Mouse (Mus musculus): ENCODE data around the gene Mrto4. TPM values are rescaled to one million over a fixed set of nuclear protein-coding genes. Genes with fewer than 3 reads are reported as not detected.

Mrto4 gene
- polyA plus RNA-seq (2014; fragmentation: Illumina TruSeq; extraction: RNeasy Lipid Tissue Mini Kit (QIAGEN cat#74804); ENCODE audit: low read depth, low replicate concordance) = 11.6 TPM

DNA sequence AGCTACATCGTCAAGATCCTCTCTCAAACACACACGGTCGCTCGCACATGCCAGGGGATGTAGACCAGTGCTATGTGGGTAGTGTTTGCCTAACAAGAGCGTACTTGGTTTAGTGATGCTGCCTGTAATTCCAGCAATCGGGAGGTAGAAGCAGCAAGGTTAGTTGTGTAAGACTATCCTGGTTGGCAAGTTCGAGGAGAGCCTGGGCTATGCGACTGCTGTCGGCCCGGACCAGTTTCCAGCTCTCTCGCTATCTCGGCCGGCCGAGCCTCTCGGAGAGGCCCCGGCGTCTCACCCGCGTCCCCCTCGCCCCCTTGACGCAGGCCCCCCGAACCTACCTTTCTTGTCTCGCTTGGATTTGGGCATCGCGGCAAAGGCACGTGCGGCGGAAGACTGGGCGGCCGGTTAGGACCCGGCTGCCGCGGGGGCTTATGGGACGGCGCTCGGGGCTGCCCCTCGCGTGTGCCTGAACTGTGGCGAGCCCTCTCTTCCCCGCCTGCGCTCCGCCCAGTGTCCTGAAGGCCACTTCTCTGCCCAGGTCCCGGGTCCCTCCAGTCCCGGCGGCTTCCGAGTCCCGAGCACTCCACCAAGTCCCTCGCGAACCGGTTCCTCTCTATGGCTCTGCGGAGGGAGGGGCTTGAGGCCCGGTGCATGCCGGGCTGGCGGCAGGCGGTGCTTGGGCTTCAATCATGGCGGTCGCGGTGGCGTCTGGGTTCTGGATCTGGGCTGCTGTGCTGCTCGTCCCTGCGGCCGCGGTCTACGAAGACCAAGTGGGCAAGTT, at the start of gene Mrto4, which contains the start of the genes Emc1 and Ubr4:
Gene Mrto4, minus strand, starts transcription at position 646 of the 781 bp plus-strand sequence.
Gene Emc1, plus strand, starts transcription at position 657 of the 781 bp plus-strand sequence.
Gene Ubr4, plus strand, starts transcription at position 679 of the 781 bp plus-strand sequence.

DNA sequence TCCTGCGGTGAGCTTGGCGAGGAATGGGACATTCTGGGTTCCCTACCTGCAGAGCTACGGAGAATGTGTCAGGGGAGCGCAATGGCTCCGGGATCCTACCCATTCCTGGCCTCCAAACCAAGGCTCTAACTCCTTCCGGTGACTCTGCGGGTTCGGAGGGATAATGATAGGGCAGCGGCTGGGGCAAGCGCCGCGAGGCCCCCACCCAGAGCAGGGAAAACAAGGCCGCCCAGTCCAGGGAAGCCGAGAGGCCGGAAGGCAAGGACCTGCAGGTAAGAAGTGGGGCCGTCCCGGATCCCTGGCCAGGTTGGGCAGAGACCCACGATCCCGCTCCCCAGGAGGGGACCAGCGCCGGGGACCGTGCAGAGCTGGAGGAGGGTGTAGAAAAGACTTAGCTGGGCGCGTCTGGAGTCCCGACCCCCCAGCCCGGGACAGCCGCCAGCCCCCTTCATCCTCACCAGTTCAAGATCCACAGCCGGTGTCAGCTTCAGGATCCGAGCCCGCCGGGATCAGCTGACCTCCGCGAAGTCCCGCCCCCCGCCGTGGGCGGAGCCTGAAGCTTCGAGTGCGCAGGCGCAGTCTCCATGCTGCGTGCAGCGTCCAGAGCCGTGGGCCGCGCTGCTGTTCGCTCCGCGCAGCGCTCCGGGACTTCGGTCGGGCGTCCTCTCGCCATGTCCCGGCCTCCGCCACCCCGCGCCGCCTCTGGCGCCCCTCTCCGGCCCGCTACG, 42.0 kb downstream of the Mrto4 start, which contains the start of the genes Pqlc2 and Akr7a5:
Gene Pqlc2, minus strand, starts transcription at position 538 of the 728 bp plus-strand sequence.
Gene Akr7a5, plus strand, starts transcription at position 574 of the 728 bp plus-strand sequence.

Other genes with a start within 250 kb of the Mrto4 start
- 336 TPM for gene Minos1, start 221.5 kb downstream of the Mrto4 start, polyA plus RNA-seq (2014; fragmentation: Illumina TruSeq; extraction: RNeasy Lipid Tissue Mini Kit (QIAGEN cat#74804); ENCODE audit: low read depth, low replicate concordance)
- 30.0 TPM for gene Capzb, start 159.7 kb downstream of the Mrto4 start, polyA plus RNA-seq (2014; fragmentation: Illumina TruSeq; extraction: RNeasy Lipid Tissue Mini Kit (QIAGEN cat#74804); ENCODE audit: low read depth, low replicate concordance)
- 1.6 TPM for gene Pqlc2, start 41.9 kb downstream of the Mrto4 start, polyA plus RNA-seq (2014; fragmentation: Illumina TruSeq; extraction: RNeasy Lipid Tissue Mini Kit (QIAGEN cat#74804); ENCODE audit: low read depth, low replicate concordance)
- 1.7 TPM for gene Akr7a5, start 41.8 kb downstream of the Mrto4 start, polyA plus RNA-seq (2014; fragmentation: Illumina TruSeq; extraction: RNeasy Lipid Tissue Mini Kit (QIAGEN cat#74804); ENCODE audit: low read depth, low replicate concordance)
- 4.4 TPM for gene Emc1, start within 50 bp of the Mrto4 start, polyA plus RNA-seq (2014; fragmentation: Illumina TruSeq; extraction: RNeasy Lipid Tissue Mini Kit (QIAGEN cat#74804); ENCODE audit: low read depth, low replicate concordance)
- 3.9 TPM for gene Ubr4, start within 50 bp of the Mrto4 start, polyA plus RNA-seq (2014; fragmentation: Illumina TruSeq; extraction: RNeasy Lipid Tissue Mini Kit (QIAGEN cat#74804); ENCODE audit: low read depth, low replicate concordance)
- gene Iffo2, start 178.0 kb upstream of the Mrto4 start, polyA plus RNA-seq (2014; fragmentation: Illumina TruSeq; extraction: RNeasy Lipid Tissue Mini Kit (QIAGEN cat#74804); ENCODE audit: low read depth, low replicate concordance) = 1.7 TPM

Measured in kidney, adult 10 weeks (tissue).